Mouse (Mus musculus): ENCODE results near the gene Dysf.

Dysf gene

DNA sequence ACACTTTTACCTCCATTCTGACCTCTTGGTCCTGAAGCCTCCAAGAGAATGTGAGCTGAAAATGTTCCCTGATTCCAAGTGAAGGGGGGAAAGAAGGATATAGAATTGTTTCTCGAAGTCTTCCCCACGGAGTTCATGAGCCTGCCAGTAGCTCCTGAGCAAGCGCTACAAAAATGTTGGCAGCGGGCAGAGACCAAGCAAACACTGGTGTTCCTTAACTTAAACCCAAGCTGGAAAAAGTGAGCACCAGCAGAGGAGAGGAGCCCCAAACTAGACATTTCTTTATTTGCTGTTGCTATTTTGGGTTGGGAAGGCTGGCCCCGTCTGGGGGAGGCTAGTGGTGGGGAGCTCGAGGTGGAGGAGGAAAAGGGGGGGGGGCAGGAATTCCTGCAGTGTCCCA lies 102.0 kb downstream of the Dysf start:
- DNase-seq (ENCODE audit: low read depth, low spot score), result no peak

DNA sequence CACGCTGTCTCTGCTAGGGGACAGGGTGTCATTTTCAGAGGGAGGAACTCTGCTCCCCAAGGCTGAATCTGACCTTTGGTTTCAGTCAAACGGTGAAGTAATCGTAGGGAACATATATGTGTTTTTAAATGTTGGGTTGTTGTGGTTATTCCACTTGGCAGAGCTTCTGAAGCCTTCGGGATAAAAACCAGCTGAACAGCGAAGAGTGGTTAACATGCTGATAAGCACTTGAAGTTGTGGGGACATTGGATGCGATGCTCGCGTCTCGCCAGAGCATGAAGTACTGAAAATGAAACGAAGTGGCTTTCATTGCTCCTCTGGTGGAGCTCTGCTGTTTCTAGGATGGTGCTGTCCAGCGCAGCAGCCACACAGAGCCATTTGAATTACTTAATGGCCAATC lies 102.7 kb downstream of the Dysf start:
- no peak for DNase-seq (ENCODE audit: low read depth, low spot score)

DNA sequence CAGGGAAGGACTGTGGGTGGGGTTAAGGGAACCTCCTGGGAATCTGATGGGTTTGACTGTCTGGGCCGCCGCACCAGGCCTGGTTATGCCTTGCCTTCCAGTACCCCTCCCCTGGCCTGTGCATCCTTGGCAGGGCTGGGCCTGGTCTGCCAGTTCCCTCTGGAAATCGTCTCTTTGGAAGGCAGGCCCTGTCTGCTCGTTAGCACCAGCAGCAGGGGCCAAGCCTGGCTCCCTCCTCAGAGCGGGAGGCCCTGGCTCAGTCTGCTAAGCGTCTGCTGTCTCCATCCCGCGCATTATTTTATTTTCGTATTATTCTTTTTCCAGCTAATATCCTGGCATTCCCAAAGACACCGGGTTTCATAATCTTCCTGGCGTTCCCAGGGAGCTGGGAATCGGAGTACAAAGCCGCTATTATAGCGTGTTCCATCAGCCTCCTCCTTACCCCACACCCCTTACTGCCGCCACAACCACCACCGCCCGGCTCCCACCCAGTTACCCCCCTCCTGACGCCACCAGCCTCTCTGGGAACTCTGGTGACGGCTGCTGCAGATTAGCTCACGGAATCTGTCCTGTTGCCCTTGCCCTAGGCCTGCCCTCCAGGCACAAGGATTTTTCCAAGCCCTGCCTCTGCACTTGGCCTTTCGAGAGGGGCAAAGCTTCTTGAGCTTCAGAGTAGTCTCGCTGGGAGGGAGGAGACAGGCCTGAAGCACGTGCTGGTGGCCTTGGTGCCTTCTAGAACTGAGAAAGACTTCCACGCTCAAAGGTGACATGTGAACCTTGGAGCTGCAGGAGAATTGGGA lies 111.5 kb downstream of the Dysf start:
- no peak for DNase-seq (ENCODE audit: low read depth, low spot score)

DNA sequence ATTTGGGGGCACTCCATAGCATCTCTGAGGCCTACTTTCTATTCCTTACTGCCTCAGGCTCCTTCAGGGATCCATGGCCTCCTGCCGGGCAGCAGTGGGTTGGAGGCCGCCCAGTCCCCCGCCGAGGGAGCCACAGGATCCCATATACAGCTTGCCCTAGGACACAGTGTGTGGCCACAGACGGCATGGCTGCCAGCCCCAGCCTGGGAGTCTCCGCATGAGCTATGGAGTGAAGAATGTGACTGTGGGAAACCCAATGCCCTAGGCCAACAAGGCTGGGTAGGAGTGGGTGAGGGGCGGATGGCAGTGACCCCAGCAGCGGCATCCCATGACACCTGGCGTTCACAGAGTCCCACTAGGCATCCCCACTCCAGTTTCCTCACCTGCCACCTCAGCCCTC lies 116.2 kb downstream of the Dysf start:
- no peak for DNase-seq (ENCODE audit: low read depth, low spot score)

DNA sequence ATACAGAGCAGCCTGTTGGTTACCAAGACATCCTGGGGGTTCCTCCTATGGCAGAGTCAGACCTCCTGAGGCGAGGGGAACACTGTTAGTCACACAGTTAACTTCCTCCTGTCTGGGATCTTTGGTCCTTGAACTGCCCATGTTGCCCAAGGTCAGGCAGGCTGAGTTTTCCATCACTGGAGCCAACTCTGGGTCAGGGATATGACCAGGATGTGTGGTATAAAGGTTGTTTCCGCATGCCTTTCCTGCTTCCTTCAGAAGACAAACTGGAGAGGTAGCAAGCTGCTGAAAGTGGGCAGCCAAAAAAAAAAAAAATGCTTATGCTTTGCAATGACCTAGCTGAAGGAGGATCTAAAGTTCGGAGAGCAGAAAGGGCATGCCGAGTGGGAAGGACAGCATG lies 116.7 kb downstream of the Dysf start:
- no peak for DNase-seq (ENCODE audit: low read depth, low spot score)

DNA sequence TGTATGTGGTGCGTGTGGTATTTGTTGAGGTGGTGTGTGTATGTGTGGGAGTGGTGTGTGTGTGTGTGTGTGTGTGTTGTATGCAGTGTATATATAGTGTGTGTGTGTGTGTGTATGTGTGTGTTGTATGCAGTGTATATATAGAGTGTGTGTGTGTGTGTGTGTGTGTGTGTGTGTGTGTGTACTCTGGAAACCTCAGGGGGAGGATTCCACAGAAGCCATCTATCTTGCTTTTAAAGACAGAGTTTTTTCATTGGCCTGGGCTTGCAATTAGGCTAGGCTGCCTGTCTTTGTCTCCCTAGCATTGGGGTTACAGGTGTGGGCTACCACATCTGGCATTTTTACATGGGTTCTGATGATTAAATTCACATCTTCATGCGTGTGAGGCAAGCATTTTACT lies 119.8 kb downstream of the Dysf start:
- DNase-seq (ENCODE audit: low read depth, low spot score), result no peak

DNA sequence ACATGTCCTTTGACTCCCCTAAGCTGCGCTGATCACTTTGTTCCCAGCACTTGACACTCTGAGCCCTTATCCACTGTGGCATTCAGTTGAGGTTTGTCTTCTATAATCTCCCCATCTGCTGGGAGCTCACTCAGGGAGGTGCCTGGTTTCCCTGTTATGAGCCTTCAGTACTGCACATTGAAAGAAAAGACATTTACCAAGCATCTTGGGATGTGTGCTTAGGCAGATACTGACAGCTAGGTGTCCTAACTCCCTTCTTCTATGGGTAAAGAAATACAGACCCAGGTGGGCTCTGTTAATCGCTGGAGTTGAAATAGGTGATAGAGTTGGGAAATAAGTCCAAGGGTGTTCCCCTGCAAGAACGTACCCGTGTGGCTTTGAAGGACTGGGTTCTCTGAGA lies 122.5 kb downstream of the Dysf start:
- DNase-seq (ENCODE audit: low read depth, low spot score), result no peak

DNA sequence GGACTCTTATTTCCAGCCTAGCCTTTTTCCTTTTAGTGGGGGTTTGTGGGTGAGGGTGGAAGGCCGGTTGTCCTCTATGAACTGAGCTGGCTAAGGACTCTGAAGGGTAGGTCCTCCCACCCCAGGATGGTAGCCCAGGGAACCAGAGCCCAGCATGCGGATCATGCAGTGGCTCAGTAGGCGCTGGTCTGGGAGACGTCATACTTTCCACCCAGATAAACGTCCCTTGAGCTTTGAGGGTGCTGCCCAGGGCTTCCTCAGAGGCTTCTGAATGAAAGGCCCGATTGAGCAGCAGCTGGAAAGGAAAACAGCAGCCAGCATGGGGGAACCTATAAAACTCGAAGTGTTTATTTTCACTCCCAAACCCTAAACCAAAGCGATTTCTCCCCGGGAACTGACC lies 123.1 kb downstream of the Dysf start:
- no peak for DNase-seq (ENCODE audit: low read depth, low spot score)

DNA sequence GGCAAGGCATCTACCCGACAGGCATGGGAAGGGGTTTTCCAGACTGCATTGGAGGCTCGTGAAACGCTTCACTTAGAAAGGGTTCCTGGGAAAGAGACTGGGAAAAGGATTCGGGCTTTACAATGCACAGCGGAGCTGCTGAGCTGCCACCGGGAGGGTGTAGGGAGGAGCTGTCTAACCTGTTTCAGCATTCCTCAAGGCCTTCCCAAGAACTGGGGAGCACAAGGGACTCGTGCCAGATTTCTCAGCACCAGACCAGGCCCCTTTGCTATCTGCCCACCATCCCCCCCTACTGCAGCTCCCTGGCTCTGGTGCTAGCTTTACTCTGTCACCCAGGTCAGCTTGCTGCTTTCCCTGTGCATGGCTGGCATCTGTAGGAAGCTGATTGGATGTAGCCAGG lies 124.7 kb downstream of the Dysf start:
- DNase-seq (ENCODE audit: low read depth, low spot score), result no peak

DNA sequence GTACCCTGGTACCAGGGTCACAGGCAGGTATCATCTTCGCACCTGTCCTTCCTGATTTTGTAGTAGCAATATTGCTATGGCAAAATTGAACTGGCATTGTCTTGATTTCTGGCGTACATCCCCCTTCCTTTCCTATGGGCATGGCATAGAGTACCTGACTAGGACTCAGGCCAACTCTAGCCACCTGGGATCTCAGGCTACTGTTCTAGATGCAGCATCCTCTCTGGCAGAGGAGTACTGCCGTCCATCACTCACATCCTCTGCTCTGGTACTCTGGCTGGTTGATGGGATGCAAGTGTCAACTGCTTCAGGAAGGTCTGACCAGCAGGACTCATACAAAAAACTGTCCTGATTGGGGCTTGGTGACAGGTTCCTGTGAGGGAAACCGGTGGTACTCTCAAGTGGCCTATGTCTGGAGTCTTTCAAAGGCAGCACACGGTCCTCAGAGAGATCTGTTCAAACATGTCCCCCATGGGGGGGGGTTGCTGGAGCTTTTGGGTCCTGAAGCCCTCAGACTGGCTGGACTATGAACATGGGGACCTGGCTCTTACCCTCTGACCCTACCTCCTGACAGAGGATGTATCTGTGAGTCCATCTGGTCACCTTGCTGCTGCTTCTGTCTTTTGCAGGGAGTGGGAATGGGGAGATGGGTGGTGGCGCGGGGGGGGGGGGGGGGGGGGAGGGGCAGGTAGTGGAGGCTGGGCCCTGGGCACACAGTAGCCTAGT lies 125.8 kb downstream of the Dysf start:
- DNase-seq (ENCODE audit: low read depth, low spot score), result no peak

DNA sequence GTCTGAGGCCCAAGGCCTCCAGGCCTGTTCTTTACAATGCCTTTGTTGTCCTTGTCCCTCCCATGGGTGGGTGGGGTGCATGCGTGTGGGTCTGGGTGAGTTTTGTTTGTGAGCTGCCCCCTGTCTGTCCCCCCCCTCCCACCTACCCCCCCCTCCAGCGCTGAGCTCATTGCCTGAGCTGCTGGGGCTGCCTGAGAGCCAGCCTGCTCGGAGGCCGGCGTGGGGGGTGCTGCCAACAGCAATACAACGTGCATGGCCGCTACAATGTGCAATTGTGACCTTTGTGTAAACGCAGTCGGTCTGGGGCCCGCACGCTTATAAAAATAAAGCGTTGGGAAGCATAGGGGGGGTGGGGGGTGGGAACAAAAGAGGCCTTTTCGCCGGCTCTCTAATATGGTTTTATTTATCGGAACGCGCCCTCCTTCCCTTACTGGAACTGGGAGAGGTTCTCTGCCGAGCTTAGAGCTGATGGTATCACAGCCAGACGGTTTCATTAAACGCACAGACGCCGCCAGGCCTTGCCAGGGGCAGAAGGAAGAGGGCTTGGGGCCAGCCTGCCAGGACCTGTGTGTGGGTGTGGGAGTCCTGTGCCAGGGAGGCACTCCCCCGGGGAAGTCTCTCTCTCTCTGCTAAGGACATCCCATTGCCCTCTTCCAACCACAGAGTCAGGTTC lies 126.5 kb downstream of the Dysf start:
- peak; percentile 9 for DNase-seq (ENCODE audit: low read depth, low spot score)

DNA sequence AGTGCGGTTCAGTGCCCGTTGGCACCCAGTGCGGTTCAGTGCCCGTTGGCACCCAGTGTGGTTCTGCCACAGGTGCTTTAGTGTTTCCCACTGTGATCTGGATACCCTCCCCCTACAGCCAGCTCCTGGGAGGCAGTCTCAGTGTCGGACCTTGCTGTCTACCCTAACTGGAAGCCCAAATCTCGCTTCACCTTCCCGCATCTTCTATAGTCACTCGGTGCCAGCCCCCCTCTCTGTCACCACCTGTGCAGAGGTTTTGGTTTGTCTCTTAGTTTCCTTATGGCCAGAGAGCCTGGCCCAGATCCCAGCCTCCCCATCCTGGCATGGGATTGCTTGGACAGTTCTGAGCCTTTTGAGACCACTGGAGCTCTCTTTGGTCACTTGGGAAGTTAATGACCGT lies 127.3 kb downstream of the Dysf start:
- DNase-seq (ENCODE audit: low read depth, low spot score), result no peak

DNA sequence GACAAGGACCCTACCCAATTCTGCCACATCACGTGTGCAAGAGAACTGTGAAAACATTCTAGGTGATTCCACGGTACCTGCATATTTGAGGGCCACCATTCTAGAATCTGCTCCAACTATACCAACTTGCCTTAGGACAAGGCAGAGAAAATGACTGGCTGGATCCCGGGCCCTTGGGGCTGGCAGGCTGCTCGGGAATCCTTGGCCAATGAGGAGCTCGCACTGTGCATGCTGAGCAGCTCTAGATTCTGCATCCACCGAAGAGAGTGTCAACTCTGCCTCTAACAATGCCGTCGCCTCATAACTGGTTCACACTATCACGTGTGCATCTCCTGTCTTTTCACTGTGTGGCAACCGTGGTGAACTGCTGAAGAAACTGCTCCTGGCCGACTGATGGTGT lies 128.0 kb downstream of the Dysf start:
- DNase-seq (ENCODE audit: low read depth, low spot score), result no peak

DNA sequence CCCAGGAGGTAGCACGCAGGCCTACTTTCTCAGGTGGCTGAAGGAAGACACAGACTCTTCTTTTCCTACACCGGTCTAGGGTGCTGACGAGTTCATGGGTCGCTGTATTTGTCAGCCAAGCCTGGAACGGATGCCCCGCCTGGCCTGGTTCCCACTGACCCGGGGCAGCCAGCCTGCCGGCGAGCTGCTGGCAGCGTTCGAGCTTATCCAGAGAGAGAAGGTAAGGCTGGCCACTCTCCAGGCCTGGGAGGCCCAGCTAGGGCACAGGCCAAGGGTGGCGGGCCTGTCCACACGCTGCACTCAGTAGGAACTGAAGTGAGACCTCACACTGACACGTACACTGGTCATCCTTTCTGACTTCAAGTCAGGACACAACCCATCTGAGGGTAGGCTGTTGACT lies 131.5 kb downstream of the Dysf start:
- no peak for DNase-seq (ENCODE audit: low read depth, low spot score)

DNA sequence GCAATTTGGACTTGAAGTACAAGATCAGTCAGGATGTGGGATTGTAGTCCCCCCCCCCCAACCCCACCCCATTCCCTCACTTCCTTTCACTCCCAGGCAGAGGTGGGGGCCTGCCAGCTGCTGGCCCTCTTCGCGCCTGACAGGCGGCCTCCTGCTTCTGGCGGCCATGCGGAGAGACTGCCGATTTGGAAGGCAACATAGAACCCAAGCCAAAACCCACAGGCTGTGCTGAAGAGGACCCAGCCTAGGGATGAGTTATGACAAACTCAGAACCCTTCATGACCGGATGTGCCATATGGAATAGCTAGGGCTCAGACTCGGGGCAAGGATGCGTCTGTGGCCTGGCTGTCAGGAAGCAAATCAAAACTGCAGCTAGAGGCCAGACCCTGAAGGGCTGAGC lies 134.1 kb downstream of the Dysf start:
- DNase-seq (ENCODE audit: low read depth, low spot score), result no peak

DNA sequence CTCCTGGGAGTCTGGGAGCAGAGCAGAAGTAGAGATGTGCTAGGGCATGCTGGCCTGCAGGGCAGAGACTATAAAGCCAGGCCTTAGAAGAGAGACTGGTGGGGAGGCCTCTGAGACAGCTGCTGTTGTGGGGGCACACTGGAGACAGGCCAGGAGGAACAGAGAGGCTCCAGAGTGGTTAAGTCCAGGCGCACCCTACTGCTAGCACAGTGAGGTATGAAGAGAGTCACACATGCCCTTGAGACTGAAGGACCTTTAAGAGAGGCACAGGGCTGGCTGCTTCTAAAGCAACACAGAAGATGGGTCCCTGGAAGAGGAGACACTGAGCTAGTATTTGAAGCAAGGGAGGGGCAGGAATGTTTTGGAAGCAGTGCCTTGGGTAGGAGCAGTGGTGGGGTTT lies 134.9 kb downstream of the Dysf start:
- no peak for DNase-seq (ENCODE audit: low read depth, low spot score)

DNA sequence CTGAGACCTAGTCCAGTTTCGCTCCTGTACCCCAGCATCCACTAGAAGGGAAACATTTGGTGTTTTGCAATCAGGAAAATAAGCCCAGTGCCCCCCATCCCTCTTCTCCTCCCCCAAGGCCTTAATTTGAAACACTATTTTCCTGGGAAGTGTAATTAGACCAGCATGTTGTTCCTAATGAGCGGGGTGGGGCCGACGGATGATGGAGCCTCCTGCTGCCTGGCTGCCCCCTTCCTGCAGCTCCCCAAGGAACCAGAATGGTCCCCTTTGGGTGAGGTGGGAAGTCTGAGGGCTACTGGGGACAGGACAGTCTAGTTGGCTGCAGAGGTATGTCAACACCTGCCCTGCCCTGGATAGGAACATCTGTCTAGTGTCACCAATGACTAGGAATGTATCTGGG lies 136.0 kb downstream of the Dysf start:
- DNase-seq (ENCODE audit: low read depth, low spot score), result no peak

DNA sequence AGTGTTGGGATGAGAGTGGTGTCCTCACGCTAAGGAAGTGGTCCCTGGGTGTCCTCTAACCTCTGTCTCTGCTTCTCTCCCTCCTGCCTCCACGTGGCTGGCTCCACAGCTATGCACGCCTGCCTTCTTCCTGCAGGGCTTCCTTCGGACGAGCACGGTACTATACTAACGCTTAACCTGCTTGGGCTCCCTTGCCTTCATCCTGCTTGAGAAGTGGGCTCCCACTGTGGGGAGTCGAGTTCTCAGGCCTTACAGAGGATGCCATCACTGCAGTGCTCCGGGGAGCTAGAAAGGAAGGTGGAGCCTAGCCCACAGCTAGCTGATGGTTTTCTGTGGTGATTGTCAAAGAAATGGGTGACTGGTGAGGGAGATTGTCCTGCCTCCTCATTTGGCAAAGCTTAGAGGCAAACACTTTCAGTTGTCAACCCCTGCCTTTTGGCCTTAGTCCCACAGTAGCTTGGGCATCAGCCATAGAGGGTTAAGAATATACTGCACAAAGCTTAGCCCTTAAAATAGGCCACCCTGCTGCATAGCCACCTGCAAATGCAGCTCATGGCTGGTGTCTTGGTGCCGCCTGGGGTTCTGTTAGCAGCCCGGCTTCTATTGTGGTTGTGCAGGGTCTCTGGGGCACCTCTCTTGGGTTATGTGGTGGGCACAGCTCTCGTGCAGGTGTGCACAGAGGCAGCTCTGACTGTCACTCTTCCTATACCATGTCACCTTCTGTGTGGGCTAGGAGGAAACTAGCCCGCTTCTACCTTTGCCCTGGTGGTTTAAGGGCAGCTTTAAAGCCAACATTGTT lies 139.0 kb downstream of the Dysf start:
- DNase-seq (ENCODE audit: low read depth, low spot score), result no peak

DNA sequence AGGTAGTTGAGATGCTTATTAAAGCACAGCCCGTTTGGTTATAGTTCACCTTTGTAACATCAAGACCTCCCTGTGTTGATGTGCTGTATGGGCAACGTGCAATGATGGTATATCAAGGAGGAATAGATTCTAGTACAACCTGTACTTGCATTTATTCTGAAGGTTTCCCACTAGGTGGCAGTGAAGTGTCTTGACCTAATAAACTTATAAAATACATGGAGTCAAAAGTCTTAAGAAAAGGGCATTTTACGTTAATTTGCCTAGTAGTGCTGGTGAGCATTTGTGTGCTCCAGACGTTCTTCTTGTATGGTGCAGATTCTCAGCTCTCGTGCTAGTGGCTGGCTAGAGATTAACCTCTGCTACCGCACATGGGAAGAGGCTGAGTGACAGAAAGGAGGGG lies 140.1 kb downstream of the Dysf start:
- no peak for DNase-seq (ENCODE audit: low read depth, low spot score)

DNA sequence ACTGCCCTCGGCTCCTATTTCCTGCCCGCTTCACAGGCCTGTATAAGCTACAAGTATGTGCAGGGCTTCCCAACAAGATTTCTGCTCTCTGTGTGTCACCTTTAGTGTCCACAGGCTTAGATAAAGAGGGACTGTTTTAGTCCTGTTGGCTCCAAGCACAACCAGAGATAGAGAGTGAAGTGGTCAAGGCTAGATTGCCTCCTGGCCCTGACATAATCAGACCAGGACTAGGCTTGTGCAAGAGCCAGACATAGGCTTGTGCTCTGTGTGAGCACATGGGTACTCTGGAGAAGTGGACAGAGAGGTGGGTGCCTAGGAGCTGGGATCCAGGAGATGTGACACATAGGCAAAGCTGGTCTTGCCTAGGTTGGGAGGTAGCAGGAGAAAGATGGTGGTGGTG lies 146.1 kb downstream of the Dysf start:
- no peak for DNase-seq (ENCODE audit: low read depth, low spot score)

DNA sequence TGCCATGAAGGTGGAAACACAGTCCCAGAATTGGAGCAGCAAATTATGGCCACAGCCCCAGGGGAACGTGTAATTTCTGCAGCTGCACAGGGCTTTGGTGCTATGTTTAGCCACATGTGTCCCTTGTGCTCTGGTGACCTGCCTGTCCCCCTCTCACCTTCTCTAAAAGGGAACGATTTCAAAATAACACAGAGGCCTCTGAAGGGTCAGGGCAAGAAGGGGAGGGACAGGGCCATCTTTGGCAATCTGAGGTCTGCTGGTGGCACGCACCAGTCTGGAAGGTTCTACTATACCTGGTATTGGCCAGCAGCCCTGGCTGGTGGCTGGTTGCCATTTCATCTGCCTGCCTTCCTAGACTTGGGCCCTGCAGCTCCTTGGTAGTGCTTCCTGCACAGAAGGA lies 147.4 kb downstream of the Dysf start:
- no peak for DNase-seq (ENCODE audit: low read depth, low spot score)

DNA sequence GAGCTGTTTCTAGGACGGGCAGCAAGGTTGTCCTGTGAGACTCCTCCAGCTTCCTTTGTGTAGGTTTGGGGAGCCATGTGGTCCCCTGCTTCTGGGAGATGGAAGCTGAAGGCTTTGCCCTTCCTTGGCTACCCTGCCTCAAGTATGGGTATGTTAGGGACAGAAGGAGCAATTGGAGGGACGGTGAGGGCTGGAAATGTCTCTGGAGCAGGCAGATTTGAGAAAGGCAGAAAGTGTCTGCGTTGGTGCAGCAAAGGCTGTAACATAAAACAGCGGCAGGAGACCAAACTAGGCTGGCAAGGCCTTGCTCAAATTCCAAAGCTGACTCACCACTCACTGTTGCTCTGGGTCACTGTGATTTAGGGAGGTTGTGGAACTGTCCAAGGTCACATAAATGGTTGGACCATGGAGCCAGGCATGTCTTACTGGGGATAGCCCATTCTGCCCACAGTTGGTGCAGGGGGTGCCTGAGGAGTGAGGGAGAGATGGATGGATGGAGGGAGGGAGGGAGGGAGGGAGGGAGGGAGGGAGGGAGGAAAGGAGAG lies 148.2 kb downstream of the Dysf start:
- no peak for DNase-seq (ENCODE audit: low read depth, low spot score)

Data from retina, postnatal 7 days (tissue).